Mouse (Mus musculus) kidney, adult 2 months (tissue): ENCODE measurements around the gene Mt2. TPM values are rescaled to one million over a fixed set of nuclear protein-coding genes. Genes with fewer than 3 reads are reported as not detected.

Experiments used
- DNase-seq: peaks from one replicate; pipeline ENCODE4 v3.0.0; 2021
- H3K27ac ChIP-seq: fragments of 200-500 bp; 2 replicates; pipeline ENCODE4 v1.5.1; 2012; ENCODE audit warnings: low read depth, low read length, control low read depth, inconsistent platforms; ENCODE audit not compliant: insufficient read depth
- H3K27me3 ChIP-seq: fragments of 200-500 bp; replicated peaks from 2 replicates; pipeline ENCODE4 v1.6.1; 2012; ENCODE audit warnings: mild to moderate bottlenecking, moderate library complexity, low read length, inconsistent platforms; ENCODE audit not compliant: control insufficient read depth, insufficient read depth
- H3K36me3 ChIP-seq: fragments of 200-500 bp; 2 replicates; pipeline ENCODE4 v1.6.1; 2012; ENCODE audit warnings: mild to moderate bottlenecking, moderate library complexity, low read length, inconsistent platforms; ENCODE audit not compliant: control insufficient read depth, insufficient read depth
- H3K4me1 ChIP-seq: fragments of 200-500 bp; 2 replicates; pipeline ENCODE4 v1.6.1; 2011; ENCODE audit warnings: low read length; ENCODE audit not compliant: control insufficient read depth, insufficient read depth
- H3K4me3 ChIP-seq: fragments of 200-500 bp; 2 replicates; pipeline ENCODE4 v1.5.1; 2011; ENCODE audit warnings: mild to moderate bottlenecking, low read depth, low read length, control low read depth; ENCODE audit not compliant: insufficient read depth
- CTCF ChIP-seq: fragments of 200-500 bp; conservative IDR thresholded peaks from 2 replicates; pipeline ENCODE4 v1.5.1; 2011; ENCODE audit warnings: low read depth, mild to moderate bottlenecking, control low read depth, low read length, moderate library complexity, mixed read lengths; ENCODE audit not compliant: insufficient read depth, insufficient read length
- POLR2A ChIP-seq: fragments of 200-500 bp; IDR thresholded peaks from one replicate; pipeline ENCODE4 v1.6.1; 2011; ENCODE audit warnings: low read depth, low read length, control low read depth
- WGBS: fragments of 180-500 bp; shearing (Covaris S2); methylation state at CpG from one replicate; pipeline ENCODE4 v1.1.7; 2018; 5-methylcytosine and 5-hydroxymethylcytosine counted together
- polyA plus RNA-seq: library from polyadenylated mRNA; depleted of rRNA; stranded (reverse); fragments of >200 nt; gene quantifications from 2 replicates; pipeline ENCODE4 v1.2.3, GENCODE M21; 2012; rRNA removed

The Mt2 gene
- polyA plus RNA-seq, 1 experiment, result 80.2 TPM

DNA sequence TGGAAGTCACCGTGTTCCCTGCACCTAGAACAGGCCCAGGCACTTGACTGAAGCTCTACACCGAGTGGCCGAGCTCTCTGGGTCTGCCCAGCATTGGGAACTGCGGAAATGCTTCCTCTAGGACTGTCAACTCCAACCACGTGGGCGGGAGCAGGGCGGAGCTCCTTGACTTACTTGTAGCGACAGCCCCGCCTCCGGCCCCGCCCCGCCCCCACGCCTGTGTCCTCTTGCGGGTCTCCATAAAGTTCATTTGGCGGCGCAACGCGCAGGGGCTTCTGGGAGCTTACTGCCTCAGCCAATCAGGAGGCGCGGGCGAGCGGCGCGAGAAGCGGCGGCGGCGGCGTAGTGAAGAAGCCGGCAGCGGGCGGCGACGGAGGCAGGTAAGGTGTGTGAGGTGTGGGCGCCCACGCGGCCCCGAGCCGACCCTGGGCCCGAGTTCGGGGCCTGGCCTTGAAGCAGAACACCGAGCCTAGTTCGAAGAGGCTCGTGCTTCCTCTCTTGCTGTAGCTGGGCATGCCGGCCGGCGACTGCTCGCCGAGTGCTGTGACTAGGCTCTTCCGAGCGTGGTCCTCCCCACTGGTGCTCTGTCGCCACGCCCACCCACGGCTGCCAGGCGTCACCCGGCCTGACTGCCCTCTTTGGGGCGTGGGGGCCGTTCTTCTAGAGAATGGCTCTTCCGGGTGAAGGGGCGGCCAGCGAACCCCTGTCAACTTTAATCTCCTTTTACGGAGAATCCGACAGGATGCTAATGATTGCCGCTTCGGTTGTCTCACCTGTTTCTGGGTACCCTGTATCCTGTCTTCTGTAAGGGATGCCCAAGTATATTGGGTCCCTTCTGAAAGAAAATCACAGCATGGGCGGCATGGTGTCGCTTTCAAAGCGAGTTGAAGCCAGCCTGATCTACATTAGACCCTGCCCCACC is 42.0 kb downstream of the Mt2 start, which contains the start of gene Nup93:
Nup93 (plus strand) TSS at position 313 of the 922 bp plus-strand sequence.
- peak; percentile 100 for DNase-seq
- Histone ChIP-seq H3K27ac (peak within 1 kb of the TSS; percentile 5; the same call in 1 of the 2 replicates), H3K36me3 (no peaks in the 10 kb centered on the region), H3K4me1 (no peaks in the 10 kb centered on the region), H3K27me3 (no peaks in the 10 kb centered on the region), H3K4me3 (peak within 1 kb of the TSS; percentile 76)
- TF ChIP-seq CTCF (no peak), POLR2A (peak; percentile 67)
- WGBS, result under 1% methylated on average over 68 of the region's 68 CpGs

Other genes starting within 250 kb of the Mt2 start
- 171 and 204 TPM in 2 replicates for gene Amfr, start 159.8 kb upstream of the Mt2 start, polyA plus RNA-seq
- gene Nudt21, start 135.6 kb upstream of the Mt2 start, polyA plus RNA-seq, result 19.6 and 22.1 TPM in 2 replicates
- 6.6 and 8.7 TPM in 2 replicates for gene Ogfod1, start 135.5 kb upstream of the Mt2 start, polyA plus RNA-seq
- 31.3 and 31.4 TPM in 2 replicates for gene Bbs2, start 73.7 kb upstream of the Mt2 start, polyA plus RNA-seq
- not detected in 2 replicates for gene Mt4, start 35.5 kb upstream of the Mt2 start, polyA plus RNA-seq
- gene Mt3, start 20.1 kb upstream of the Mt2 start, polyA plus RNA-seq, result 4.2 and 8.4 TPM in 2 replicates
- 906 and 994 TPM in 2 replicates for gene Mt1, start 6.4 kb downstream of the Mt2 start, polyA plus RNA-seq
- gene Nup93, start 41.9 kb downstream of the Mt2 start, polyA plus RNA-seq, result 11.2 and 11.9 TPM in 2 replicates
- gene Slc12a3, start 156.5 kb downstream of the Mt2 start, polyA plus RNA-seq, result 600 and 1,070 TPM in 2 replicates
- 417 and 537 TPM in 2 replicates for gene Herpud1, start 213.8 kb downstream of the Mt2 start, polyA plus RNA-seq